Mouse (Mus musculus): ENCODE data around the gene 2210407C18Rik.

GRCm38 (mm10) chr11:58588620-58589250 lies 27.1 kb downstream of the 2210407C18Rik start:
- TF ChIP-seq CTCF (IDR thresholded peaks at IDR 0.05; ENCODE audit: borderline replicate concordance, control insufficient read depth, extremely low read depth, insufficient read depth, low read length, poor library complexity) (no peak), POLR2A (IDR thresholded peaks at IDR 0.05; ENCODE audit: control insufficient read depth, extremely low read depth, insufficient read depth, low read length, poor library complexity) (no peak)
